Mouse (Mus musculus): ENCODE measurements around the gene Gm7298. TPM values are rescaled to one million over a fixed set of nuclear protein-coding genes. Genes with fewer than 3 reads are reported as not detected.
"Not testable (repeated sequence)": the region's sequence is repeated elsewhere in the genome, so short reads cannot be mapped to it uniquely, and the experiment has no call there.

The Gm7298 gene
- total RNA-seq (2017), result not detected in 2 replicates

DNA sequence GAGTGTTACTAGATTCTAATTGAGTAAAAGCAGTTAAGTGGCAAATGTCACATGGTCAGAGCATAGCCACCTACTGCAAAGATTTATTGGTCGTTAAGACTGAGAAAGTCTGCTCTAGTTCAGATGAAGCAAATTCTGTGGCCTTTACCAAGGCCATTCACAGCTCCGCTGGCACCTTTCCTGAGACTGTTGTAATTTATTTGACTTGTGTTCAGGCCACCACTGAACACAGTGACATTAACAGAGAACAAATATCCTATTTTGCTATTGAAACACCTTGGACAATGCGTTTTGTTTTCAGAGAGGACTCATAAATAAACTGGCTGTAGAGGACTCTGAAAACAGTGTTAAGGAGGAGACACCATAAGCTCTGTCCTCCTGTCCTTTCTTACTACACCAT is at the start of gene Gm7298:
Gene Gm7298, plus strand, starts transcription at position 301 of the 400 bp plus-strand sequence.
- ATAC-seq (ENCODE audit: extremely low read depth, insufficient number of reproducible peaks, low FRiP score, poor library complexity, severe bottlenecking), result no peak

DNA sequence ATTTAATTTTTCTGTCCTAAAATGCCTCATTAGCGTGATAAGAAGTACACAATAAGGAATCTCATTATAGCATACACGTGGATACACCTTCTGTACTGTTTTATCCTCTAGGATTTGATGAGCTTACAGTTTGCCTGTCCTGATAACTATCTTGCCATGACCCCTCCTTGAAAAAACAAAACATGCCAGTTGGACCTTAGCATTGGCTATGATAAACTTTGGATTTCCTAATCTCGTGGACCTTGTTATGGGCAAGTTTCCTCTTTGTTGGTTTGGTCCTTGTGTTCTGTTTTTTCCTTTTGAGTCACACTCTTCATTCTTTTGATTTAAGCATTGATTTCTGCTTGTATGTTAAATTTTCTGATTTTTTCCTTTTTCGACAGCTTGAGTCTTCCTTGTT is 95.3 kb downstream of the Gm7298 start:
- ATAC-seq (ENCODE audit: extremely low read depth, insufficient number of reproducible peaks, low FRiP score, poor library complexity, severe bottlenecking), result no peak

DNA sequence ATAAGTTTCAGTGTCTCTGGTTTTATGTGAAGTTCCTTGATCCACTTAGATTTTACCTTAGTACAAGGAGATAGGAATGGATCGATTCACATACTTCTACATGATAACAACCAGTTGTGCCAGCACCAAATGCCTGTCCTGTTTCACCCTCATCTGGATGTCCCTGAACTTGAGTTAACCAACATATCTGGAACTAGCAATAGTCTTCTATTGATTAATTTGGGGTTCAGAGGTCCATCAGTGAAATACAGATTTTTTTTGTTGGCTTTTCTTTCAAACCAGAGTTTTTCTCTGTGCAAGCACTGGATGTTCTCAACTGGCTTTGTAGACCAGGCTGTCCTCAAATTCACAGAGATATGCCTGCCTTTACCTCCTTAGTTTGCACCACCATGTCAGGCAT is 103.6 kb downstream of the Gm7298 start:
- no peak for ATAC-seq (ENCODE audit: extremely low read depth, insufficient number of reproducible peaks, low FRiP score, poor library complexity, severe bottlenecking)

DNA sequence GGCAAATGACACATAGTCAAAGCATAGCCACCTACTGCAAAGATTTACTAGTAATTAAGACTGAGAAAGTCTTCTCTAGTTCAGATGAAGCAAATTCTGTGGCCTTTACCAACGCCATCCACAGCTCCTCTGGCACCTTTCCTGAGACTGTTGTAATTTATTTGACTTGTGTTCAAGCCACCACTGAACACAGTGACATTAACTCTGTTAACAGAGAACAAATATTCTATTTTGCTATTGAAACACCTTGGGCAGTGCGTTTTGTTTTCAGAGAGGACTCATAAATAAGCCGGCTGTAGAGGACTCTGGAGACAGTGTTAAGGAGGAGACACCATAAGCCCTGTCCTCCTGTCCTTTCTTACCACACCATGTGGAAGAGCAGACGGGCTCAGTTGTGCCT is 105.5 kb downstream of the Gm7298 start, which contains the start of gene Mug1:
Gene Mug1, plus strand, starts transcription at position 271 of the 400 bp plus-strand sequence.
- not testable (repeated sequence) for ATAC-seq (ENCODE audit: extremely low read depth, insufficient number of reproducible peaks, low FRiP score, poor library complexity, severe bottlenecking)

Other genes starting within 250 kb of the Gm7298 start
- gene A2m, start 97.6 kb upstream of the Gm7298 start, total RNA-seq (2017), result not detected in 2 replicates
- gene Mug1, start 105.6 kb downstream of the Gm7298 start, total RNA-seq (2017), result not detected in 2 replicates

Data from neutrophil, adult 5-6 weeks (primary cell).